Mouse (Mus musculus) forebrain, postnatal 0 days (tissue): ENCODE results near the gene Rhox7b. TPM values are rescaled to one million over a fixed set of nuclear protein-coding genes. Genes with fewer than 3 reads are reported as not detected.
"Not testable (repeated sequence)": the region's sequence is repeated elsewhere in the genome, so short reads cannot be mapped to it uniquely, and the experiment has no call there.

Experiments
- ATAC-seq: fragments of 200-750 bp; cut with Nextera tagmentation; 2 replicates; pipeline ENCODE4 v1.8.0; 2017; ENCODE audit warnings: mild to moderate bottlenecking, moderate library complexity
- DNase-seq: peaks from one replicate; pipeline ENCODE4 v3.0.0-alpha.2; 2015
- H3K27ac ChIP-seq: fragments of 300-500 bp; sonication (generic); 2 replicates; pipeline ENCODE4 v1.5.1; 2014; ENCODE audit warnings: low read depth, mild to moderate bottlenecking, antibody characterized with exemption, low read length, moderate library complexity, mixed read lengths
- H3K27me3 ChIP-seq: fragments of 300-500 bp; sonication (generic); 2 replicates; pipeline ENCODE4 v1.6.1; 2014; ENCODE audit warnings: mild to moderate bottlenecking, low read length, mixed read lengths; ENCODE audit not compliant: insufficient read depth
- H3K36me3 ChIP-seq: fragments of 300-500 bp; sonication (generic); 2 replicates; pipeline ENCODE4 v1.6.1; 2014; ENCODE audit warnings: mild to moderate bottlenecking, moderate library complexity; ENCODE audit not compliant: insufficient read depth
- H3K4me1 ChIP-seq: fragments of 300-500 bp; sonication (generic); 2 replicates; pipeline ENCODE4 v1.6.1; 2014; ENCODE audit warnings: antibody characterized with exemption; ENCODE audit not compliant: insufficient read depth
- H3K4me2 ChIP-seq: fragments of 300-500 bp; sonication (generic); 2 replicates; pipeline ENCODE4 v1.6.1; 2014; ENCODE audit warnings: low read depth, mild to moderate bottlenecking, moderate library complexity
- H3K4me3 ChIP-seq: fragments of 300-500 bp; sonication (generic); 2 replicates; pipeline ENCODE4 v1.5.1; 2014; ENCODE audit warnings: low read depth, low read length, mixed read lengths
- H3K9ac ChIP-seq: fragments of 300-500 bp; sonication (generic); 2 replicates; pipeline ENCODE4 v1.6.1; 2014; ENCODE audit warnings: mild to moderate bottlenecking
- H3K9me3 ChIP-seq: fragments of 300-500 bp; sonication (generic); 2 replicates; pipeline ENCODE4 v1.6.1; 2016; ENCODE audit warnings: low read length
- CTCF ChIP-seq: sonication (generic); IDR thresholded peaks from 2 replicates; pipeline ENCODE4 v1.5.1; 2016; ENCODE audit warnings: antibody characterized with exemption, control low read depth, low read depth
- WGBS: fragments of 180-500 bp; shearing (Covaris S2); extraction: QIAGEN DNeasy Blood & Tissue Kit; methylation state at CpG from one replicate; pipeline ENCODE4 v1.1.7; 2014; 5-methylcytosine and 5-hydroxymethylcytosine counted together
- polyA plus RNA-seq: library from polyadenylated mRNA; unstranded; fragments of >200 nt; fragmentation: Nextera tagmentation; extraction: Ambion mirVana; gene quantifications from 2 replicates; pipeline ENCODE4 v1.2.1, GENCODE M21; 2015
- total RNA-seq: library from RNA; depleted of rRNA; stranded (reverse); fragments of >200 nt; gene quantifications from 2 replicates; pipeline ENCODE4 v1.2.3, GENCODE M21; 2014; rRNA removed

Rhox7b gene
- total RNA-seq = not detected in 2 replicates
- polyA plus RNA-seq = not detected in 2 replicates

- WGBS = 77% methylated on average over 9 of the region's 9 CpGs
These were observed at the start of gene Rhox7b for GRCm38 (mm10) chrX:37897132-37897531. TSS of gene Rhox7b (minus strand) at chrX:37897232.

GRCm38 (mm10) chrX:37916311-37916710 is 19.3 kb upstream of the Rhox7b start:
- Histone ChIP-seq H3K4me2 (no peak overlapping the region), H3K36me3 (no peaks in the 10 kb centered on the region), H3K4me1 (no peaks in the 10 kb centered on the region), H3K4me3 (no peak overlapping the region), H3K27ac (no peak overlapping the region), H3K9me3 (no peaks in the 10 kb centered on the region), H3K27me3 (no peaks in the 10 kb centered on the region), H3K9ac (no peak overlapping the region)
- no peak for TF ChIP-seq CTCF
- WGBS = 77% methylated on average over 4 of the region's 4 CpGs
- no peak for ATAC-seq
- no peak for DNase-seq

More at GRCm38 (mm10) chrX:37897132-37897531, at the start of gene Rhox7b:
- H3K9me3 ChIP-seq, H3K9ac ChIP-seq, H3K27ac ChIP-seq, H3K4me2 ChIP-seq, H3K4me1 ChIP-seq, H3K4me3 ChIP-seq, H3K36me3 ChIP-seq, DNase-seq, H3K27me3 ChIP-seq, ATAC-seq: not testable (repeated sequence)

GRCm38 (mm10) chrX:37908581-37908980 is 11.5 kb upstream of the Rhox7b start:
- 54% methylated on average over 7 of the region's 7 CpGs for WGBS
- no peaks in the 10 kb centered on the region for H3K9me3 ChIP-seq
- no peak overlapping the region for H3K4me2 ChIP-seq
- no peak overlapping the region for H3K9ac ChIP-seq
- ATAC-seq (no peak), DNase-seq (no peak)
- H3K27me3 ChIP-seq = no peaks in the 10 kb centered on the region
- 0 out of 2 replicates have a peak, but pooled peaks have one; percentile 17 for TF ChIP-seq CTCF
- H3K36me3 ChIP-seq = no peaks in the 10 kb centered on the region
- no peak overlapping the region for H3K27ac ChIP-seq
- H3K4me1 ChIP-seq = no peaks in the 10 kb centered on the region
- no peak overlapping the region for H3K4me3 ChIP-seq

- DNase-seq (no peak), ATAC-seq (no peak)
- H3K27me3 ChIP-seq = no peaks in the 10 kb centered on the region
- no peak overlapping the region for H3K9ac ChIP-seq
- no peaks in the 10 kb centered on the region for H3K9me3 ChIP-seq
- WGBS = 79% methylated on average over 5 of the region's 5 CpGs
- H3K4me2 ChIP-seq = no peak overlapping the region
- H3K36me3 ChIP-seq = no peaks in the 10 kb centered on the region
- H3K27ac ChIP-seq = no peak overlapping the region
- no peak overlapping the region for H3K4me3 ChIP-seq
- TF ChIP-seq CTCF = peak; percentile 17; the same call in 1 of the 2 replicates
- H3K4me1 ChIP-seq = no peaks in the 10 kb centered on the region
These were observed 6.7 kb upstream of the Rhox7b start for GRCm38 (mm10) chrX:37903727-37904126.

- H3K27me3 ChIP-seq, H3K9me3 ChIP-seq, H3K27ac ChIP-seq, H3K4me1 ChIP-seq, ATAC-seq, DNase-seq, H3K36me3 ChIP-seq, H3K9ac ChIP-seq, H3K4me3 ChIP-seq, H3K4me2 ChIP-seq: not testable (repeated sequence)
- WGBS = 96% methylated on average over 10 of the region's 18 CpGs
These were observed 4.6 kb upstream of the Rhox7b start, which contains the start of gene Rhox9 for GRCm38 (mm10) chrX:37901670-37902069. TSS of gene Rhox9 (minus strand) at chrX:37901770.

GRCm38 (mm10) chrX:37878844-37879243 is 18.2 kb downstream of the Rhox7b start, which contains the start of gene Rhox8:
TSS of gene Rhox8 (minus strand) at chrX:37878944.
- WGBS = 83% methylated on average over 4 of the region's 4 CpGs
- no peaks in the 10 kb centered on the region for H3K36me3 ChIP-seq
- no peak within 1 kb of the TSS for H3K27ac ChIP-seq
- no peaks in the 10 kb centered on the region for H3K9me3 ChIP-seq
- DNase-seq = no peak
- no peak within 1 kb of the TSS for H3K4me3 ChIP-seq
- TF ChIP-seq CTCF = no peak
- no peak within 1 kb of the TSS for H3K4me2 ChIP-seq
- H3K27me3 ChIP-seq = no peaks in the 10 kb centered on the region
- H3K9ac ChIP-seq = no peak within 1 kb of the TSS
- H3K4me1 ChIP-seq = no peaks in the 10 kb centered on the region
- ATAC-seq = no peak

- no peaks in the 10 kb centered on the region for H3K36me3 ChIP-seq
- H3K27ac ChIP-seq = no peak overlapping the region
- DNase-seq = no peak
- ATAC-seq = no peak
- no peaks in the 10 kb centered on the region for H3K9me3 ChIP-seq
- H3K4me3 ChIP-seq = no peak overlapping the region
- H3K27me3 ChIP-seq = no peaks in the 10 kb centered on the region
- H3K9ac ChIP-seq = no peak overlapping the region
- no peaks in the 10 kb centered on the region for H3K4me1 ChIP-seq
- H3K4me2 ChIP-seq = no peak overlapping the region
- 95% methylated on average over 2 of the region's 2 CpGs for WGBS
- no peak for TF ChIP-seq CTCF
These were observed 25.4 kb downstream of the Rhox7b start for GRCm38 (mm10) chrX:37871641-37872040.

Other genes starting within 250 kb of the Rhox7b start
- gene Rhox4g, start 245.9 kb downstream of the Rhox7b start, total RNA-seq = not detected in 2 replicates
- gene Rhox4g, start 245.9 kb downstream of the Rhox7b start, polyA plus RNA-seq = not detected in 2 replicates
- not detected in 2 replicates for gene Rhox3h, start 228.5 kb downstream of the Rhox7b start, total RNA-seq
- not detected in 2 replicates for gene Rhox3h, start 228.5 kb downstream of the Rhox7b start, polyA plus RNA-seq
- not detected in 2 replicates for gene Rhox2h, start 224.0 kb downstream of the Rhox7b start, total RNA-seq
- gene Rhox2h, start 224.0 kb downstream of the Rhox7b start, polyA plus RNA-seq = not detected in 2 replicates
- not detected in 2 replicates for gene Rhox5, start 92.4 kb downstream of the Rhox7b start, total RNA-seq
- 0.65 and 0.70 TPM in 2 replicates for gene Rhox5, start 92.4 kb downstream of the Rhox7b start, polyA plus RNA-seq
- not detected in 2 replicates for gene Rhox6, start 70.3 kb downstream of the Rhox7b start, total RNA-seq
- gene Rhox6, start 70.3 kb downstream of the Rhox7b start, polyA plus RNA-seq = not detected in 2 replicates
- gene Rhox7a, start 65.5 kb downstream of the Rhox7b start, total RNA-seq = not detected in 2 replicates
- not detected in 2 replicates for gene Rhox7a, start 65.5 kb downstream of the Rhox7b start, polyA plus RNA-seq
- not detected in 2 replicates for gene Rhox8, start 18.3 kb downstream of the Rhox7b start, total RNA-seq
- gene Rhox8, start 18.3 kb downstream of the Rhox7b start, polyA plus RNA-seq = not detected in 2 replicates
- gene Rhox9, start 4.5 kb upstream of the Rhox7b start, total RNA-seq = not detected in 2 replicates
- gene Rhox9, start 4.5 kb upstream of the Rhox7b start, polyA plus RNA-seq = not detected in 2 replicates
- not detected in 2 replicates for gene Btg1-ps1, start 121.6 kb upstream of the Rhox7b start, total RNA-seq
- not detected in 2 replicates for gene Btg1-ps1, start 121.6 kb upstream of the Rhox7b start, polyA plus RNA-seq
- not detected in 2 replicates for gene Btg1-ps2, start 145.9 kb upstream of the Rhox7b start, total RNA-seq
- gene Btg1-ps2, start 145.9 kb upstream of the Rhox7b start, polyA plus RNA-seq = not detected in 2 replicates
- gene Rhox10, start 169.2 kb upstream of the Rhox7b start, total RNA-seq = not detected in 2 replicates
- not detected in 2 replicates for gene Rhox10, start 169.2 kb upstream of the Rhox7b start, polyA plus RNA-seq
- gene Rhox11, start 187.9 kb upstream of the Rhox7b start, total RNA-seq = not detected in 2 replicates
- gene Rhox11, start 187.9 kb upstream of the Rhox7b start, polyA plus RNA-seq = not detected in 2 replicates
- not detected in 2 replicates for gene Rhox12, start 213.7 kb upstream of the Rhox7b start, total RNA-seq
- gene Rhox12, start 213.7 kb upstream of the Rhox7b start, polyA plus RNA-seq = not detected in 2 replicates
- not detected in 2 replicates for gene Rhox13, start 224.0 kb upstream of the Rhox7b start, total RNA-seq
- not detected in 2 replicates for gene Rhox13, start 224.0 kb upstream of the Rhox7b start, polyA plus RNA-seq